ENCODE assay signal across 29 mouse cellular contexts in genomic region chr17:46452683-46453082, GRCm38 (mm10). TPM values are rescaled to one million over a fixed set of nuclear protein-coding genes. Genes with fewer than 3 reads are reported as not detected.
DNase-seq lines count a peak whose midpoint lies in the region; ATAC-seq and TF ChIP-seq lines count a peak whose summit lies in the region.
"Had no signal": no experiment of that assay in that cellular context is flagged by ENCODE, and none has a peak within 500 bp of the region (broad histone marks: within the 10 kb centered on the region; RNA-seq: fewer than 3 reads in every experiment).

No protein-coding gene starts in this region.

- no peak for TF ChIP-seq POLR2A in cerebellum, adult 2 months (IDR thresholded peaks at IDR 0.05; ENCODE audit: borderline replicate concordance, insufficient read depth, low read length)

- peaks cover 38% of the 10 kb centered on the region for H3K4me1 ChIP-seq in midbrain, embryonic 12.5 days
- H3K4me1 ChIP-seq in midbrain, embryonic 15.5 days: peaks cover 36% of the 10 kb centered on the region
- H3K4me1 ChIP-seq in kidney, postnatal 0 days (replicated peaks; ENCODE audit: insufficient read depth, low read length): peaks cover 12% of the 10 kb centered on the region; the same call in 1 of the 2 replicates
- peaks cover 11% of the 10 kb centered on the region for H3K4me1 ChIP-seq in cerebellum, adult 2 months (ENCODE audit: control insufficient read depth, insufficient read depth, low read length)

- TF ChIP-seq CTCF in kidney, postnatal 0 days (IDR thresholded peaks at IDR 0.05; ENCODE audit: low read depth): no peak
- TF ChIP-seq CTCF in cerebellum, adult 2 months (IDR thresholded peaks at IDR 0.05; ENCODE audit: borderline replicate concordance, insufficient read depth, low read depth, low read length): no peak

- no peak for ATAC-seq in midbrain, embryonic 12.5 days (ENCODE audit: low FRiP score, low read depth)
- no peak for ATAC-seq in midbrain, embryonic 15.5 days (replicated peaks)
- peak; percentile 55 for ATAC-seq in kidney, postnatal 0 days (replicated peaks; ENCODE audit: low FRiP score, low read depth)
- ATAC-seq: forebrain, postnatal 0 days; midbrain, embryonic 16.5 days had no signal

- H3K27ac ChIP-seq in midbrain, embryonic 12.5 days (replicated peaks): 0 out of 2 replicates have a peak overlapping the region, but pooled peaks have one; percentile 20
- no peak overlapping the region for H3K27ac ChIP-seq in midbrain, embryonic 15.5 days
- H3K27ac ChIP-seq in kidney, postnatal 0 days: no peak overlapping the region
- no peak overlapping the region for H3K27ac ChIP-seq in cerebellum, adult 2 months (ENCODE audit: insufficient read depth, low read length)
- H3K27ac ChIP-seq: embryonic facial prominence, embryonic 10.5 days; embryonic facial prominence, embryonic 15.5 days; forebrain, embryonic 12.5 days; heart, embryonic 15.5 days; limb, embryonic 10.5 days; limb, embryonic 15.5 days; stomach, embryonic 15.5 days had no signal

- H3K4me3 ChIP-seq in midbrain, embryonic 12.5 days: no peak overlapping the region
- H3K4me3 ChIP-seq in midbrain, embryonic 15.5 days: no peak overlapping the region
- no peak overlapping the region for H3K4me3 ChIP-seq in kidney, postnatal 0 days (replicated peaks; ENCODE audit: low read depth, low read length)
- no peak overlapping the region for H3K4me3 ChIP-seq in cerebellum, adult 2 months (replicated peaks; ENCODE audit: insufficient read depth, low read depth, low read length)
- H3K4me3 ChIP-seq: embryonic facial prominence, embryonic 15.5 days; forebrain, embryonic 12.5 days; heart, embryonic 15.5 days; hindbrain, embryonic 12.5 days; limb, embryonic 10.5 days; limb, embryonic 15.5 days; myocyte; stomach, embryonic 15.5 days had no signal

- peak; percentile 52 for DNase-seq in kidney, adult 18-20 months
- no peak for DNase-seq in kidney, postnatal 10 days
- peak; percentile 82 for DNase-seq in kidney, adult 9 months
- DNase-seq in kidney, postnatal 0 days (ENCODE audit: low spot score): no peak
- no peak for DNase-seq in cerebellum, adult 18-20 months
- DNase-seq in cerebellum, adult 2 months: no peak
- DNase-seq: adrenal gland, postnatal 36 days; B cell, adult 2 months; cerebellum, adult 8-10 months; cerebellum, postnatal 25 days; forebrain, postnatal 0 days; lung, postnatal 36 days; right cerebral cortex, postnatal 25 days had no signal

- H3K9me3 ChIP-seq in midbrain, embryonic 12.5 days: no peaks in the 10 kb centered on the region
- H3K9me3 ChIP-seq in midbrain, embryonic 15.5 days: no peaks in the 10 kb centered on the region
- no peaks in the 10 kb centered on the region for H3K9me3 ChIP-seq in kidney, postnatal 0 days (replicated peaks; ENCODE audit: low read length)
- H3K9me3 ChIP-seq: embryonic facial prominence, embryonic 10.5 days; embryonic facial prominence, embryonic 15.5 days; forebrain, embryonic 12.5 days; heart, embryonic 15.5 days; hindbrain, embryonic 12.5 days; limb, embryonic 10.5 days; limb, embryonic 15.5 days; stomach, embryonic 15.5 days had no signal

- H3K27me3 ChIP-seq in midbrain, embryonic 12.5 days: peaks cover 37% of the 10 kb centered on the region
- H3K27me3 ChIP-seq in midbrain, embryonic 15.5 days (replicated peaks): no peaks in the 10 kb centered on the region
- peaks cover 27% of the 10 kb centered on the region for H3K27me3 ChIP-seq in kidney, postnatal 0 days (ENCODE audit: insufficient read depth, low read length)
- H3K27me3 ChIP-seq in cerebellum, adult 2 months (ENCODE audit: control insufficient read depth, insufficient read depth, low read length): no peaks in the 10 kb centered on the region

- 32% methylated on average over 5 of the region's 5 CpGs for WGBS in midbrain, embryonic 12.5 days
- 40% methylated on average over 5 of the region's 5 CpGs for WGBS in midbrain, embryonic 15.5 days
- WGBS in kidney, postnatal 0 days: 38% methylated on average over 5 of the region's 5 CpGs
- WGBS in cerebellum, adult 2 months: 51% methylated on average over 5 of the region's 5 CpGs

- H3K9ac ChIP-seq in midbrain, embryonic 12.5 days (replicated peaks): no peak overlapping the region
- H3K9ac ChIP-seq in midbrain, embryonic 15.5 days: no peak overlapping the region
- H3K9ac ChIP-seq in kidney, postnatal 0 days (ENCODE audit: low read depth, low read length): no peak overlapping the region
- H3K9ac ChIP-seq: embryonic facial prominence, embryonic 15.5 days; forebrain, embryonic 12.5 days; forebrain, postnatal 0 days; heart, embryonic 15.5 days; hindbrain, embryonic 12.5 days; limb, embryonic 15.5 days; stomach, embryonic 15.5 days had no signal

- no peak overlapping the region for H3K4me2 ChIP-seq in midbrain, embryonic 12.5 days (replicated peaks)
- H3K4me2 ChIP-seq in midbrain, embryonic 15.5 days: no peak overlapping the region
- no peak overlapping the region for H3K4me2 ChIP-seq in kidney, postnatal 0 days (ENCODE audit: low read length)
- H3K4me2 ChIP-seq: embryonic facial prominence, embryonic 15.5 days; forebrain, embryonic 12.5 days; heart, embryonic 15.5 days; limb, embryonic 15.5 days; stomach, embryonic 15.5 days had no signal

- H3K36me3 ChIP-seq in midbrain, embryonic 12.5 days: peaks cover 3% of the 10 kb centered on the region; the same call in 1 of the 2 replicates
- no peaks in the 10 kb centered on the region for H3K36me3 ChIP-seq in midbrain, embryonic 15.5 days (replicated peaks)
- no peaks in the 10 kb centered on the region for H3K36me3 ChIP-seq in kidney, postnatal 0 days (ENCODE audit: insufficient read depth, low read length)
- H3K36me3 ChIP-seq: embryonic facial prominence, embryonic 10.5 days; embryonic facial prominence, embryonic 15.5 days; forebrain, embryonic 12.5 days; heart, embryonic 15.5 days; limb, embryonic 10.5 days; limb, embryonic 15.5 days; stomach, embryonic 15.5 days had no signal

RNA-seq across cellular contexts. Expression of gene Slc22a7, which starts 14.4 kb away (rescaled TPM):
- not detected in 2 replicates for polyA plus RNA-seq in midbrain, embryonic 12.5 days (2016; fragmentation: Nextera tagmentation; extraction: Ambion mirVana)
- polyA plus RNA-seq in midbrain, embryonic 15.5 days (2015; fragmentation: Nextera tagmentation; extraction: Ambion mirVana): not detected in 2 replicates
- polyA plus RNA-seq in kidney, postnatal 0 days (2015; fragmentation: Nextera tagmentation; extraction: Ambion mirVana): 1.6 and 1.9 TPM in 2 replicates
- polyA plus RNA-seq in cerebellum, adult 2 months (2012; rRNA removed): 0.71 and 0.72 TPM in 2 replicates
- polyA plus RNA-seq: embryonic facial prominence, embryonic 10.5 days; gonadal fat pad, adult 2 months; hindbrain, embryonic 12.5 days; limb, embryonic 10.5 days; limb, embryonic 15.5 days; lung, embryonic 16.5 days; midbrain, embryonic 16.5 days; myocyte; stomach, embryonic 15.5 days; urinary bladder, adult 2 months had no signal

RNA-seq across cellular contexts. Expression of gene Crip3, which starts 24.0 kb away (rescaled TPM):
- polyA plus RNA-seq in midbrain, embryonic 12.5 days (2016; fragmentation: Nextera tagmentation; extraction: Ambion mirVana): 1.4 and 1.6 TPM in 2 replicates
- 2.0 and 3.0 TPM in 2 replicates for polyA plus RNA-seq in midbrain, embryonic 15.5 days (2015; fragmentation: Nextera tagmentation; extraction: Ambion mirVana)
- 0.34 TPM in 2 replicates for polyA plus RNA-seq in kidney, postnatal 0 days (2015; fragmentation: Nextera tagmentation; extraction: Ambion mirVana)
- 3.7 and 4.6 TPM in 2 replicates for polyA plus RNA-seq in cerebellum, adult 2 months (2012; rRNA removed)
- polyA plus RNA-seq: liver, embryonic 16.5 days; myocyte had no signal

RNA-seq across cellular contexts. Expression of gene Ttbk1, which starts 34.8 kb away (rescaled TPM):
- polyA plus RNA-seq in midbrain, embryonic 12.5 days (2016; fragmentation: Nextera tagmentation; extraction: Ambion mirVana): 5.0 and 5.5 TPM in 2 replicates
- 8.7 and 9.0 TPM in 2 replicates for polyA plus RNA-seq in midbrain, embryonic 15.5 days (2015; fragmentation: Nextera tagmentation; extraction: Ambion mirVana)
- 0.10 and 0.11 TPM in 2 replicates for polyA plus RNA-seq in kidney, postnatal 0 days (2015; fragmentation: Nextera tagmentation; extraction: Ambion mirVana)
- polyA plus RNA-seq in cerebellum, adult 2 months (2012; rRNA removed): 46.7 and 47.4 TPM in 2 replicates
- polyA plus RNA-seq: liver, embryonic 16.5 days; myocyte had no signal

RNA-seq across cellular contexts. Expression of gene Dnph1, which starts 43.8 kb away (rescaled TPM):
- polyA plus RNA-seq in midbrain, embryonic 12.5 days (2016; fragmentation: Nextera tagmentation; extraction: Ambion mirVana): 53.1 and 58.0 TPM in 2 replicates
- polyA plus RNA-seq in midbrain, embryonic 15.5 days (2015; fragmentation: Nextera tagmentation; extraction: Ambion mirVana): 14.5 and 17.3 TPM in 2 replicates
- 31.8 and 32.7 TPM in 2 replicates for polyA plus RNA-seq in kidney, postnatal 0 days (2015; fragmentation: Nextera tagmentation; extraction: Ambion mirVana)
- polyA plus RNA-seq in cerebellum, adult 2 months (2012; rRNA removed): 5.3 and 5.6 TPM in 2 replicates

Comparison
In these comparisons a context has a peak if more than half of its experiments do, and no peak if none do; other contexts are left out.
1. DNase-seq: peak in kidney, adult 18-20 months (single experiment) and kidney, adult 9 months (single experiment); none in kidney, postnatal 10 days (single experiment), kidney, postnatal 0 days (single experiment), cerebellum, adult 18-20 months (0 of 2) and cerebellum, adult 2 months (0 of 2).